Mouse (Mus musculus) lung, embryonic 16.5 days (tissue): ENCODE data around the gene Aimp1. TPM values are rescaled to one million over a fixed set of nuclear protein-coding genes. Genes with fewer than 3 reads are reported as not detected.

ENCODE experiments used
- ATAC-seq: fragments of 200-750 bp; cut with Nextera tagmentation; 2 replicates; pipeline ENCODE4 v1.8.0; 2017; ENCODE audit warnings: low read depth, mild to moderate bottlenecking, moderate library complexity
- H3K27ac ChIP-seq: fragments of 300-500 bp; sonication (generic); 2 replicates; pipeline ENCODE4 v1.5.1; 2014; ENCODE audit warnings: mild to moderate bottlenecking, control low read depth, low read length
- H3K27me3 ChIP-seq: fragments of 300-500 bp; sonication (generic); 2 replicates; pipeline ENCODE4 v1.6.1; 2014; ENCODE audit warnings: low read depth, low read length, mixed read lengths; ENCODE audit not compliant: control insufficient read depth, insufficient read depth
- H3K36me3 ChIP-seq: fragments of 300-500 bp; sonication (generic); 2 replicates; pipeline ENCODE4 v1.6.1; 2014; ENCODE audit warnings: low read length; ENCODE audit not compliant: control insufficient read depth, insufficient read depth
- H3K4me1 ChIP-seq: fragments of 300-500 bp; sonication (generic); replicated peaks from 2 replicates; pipeline ENCODE4 v1.6.1; 2014; ENCODE audit warnings: low read length, mixed read lengths; ENCODE audit not compliant: control insufficient read depth, insufficient read depth
- H3K4me2 ChIP-seq: fragments of 300-500 bp; sonication (generic); 2 replicates; pipeline ENCODE4 v1.6.1; 2014; ENCODE audit warnings: low read depth, low read length, control low read depth
- H3K4me3 ChIP-seq: fragments of 300-500 bp; sonication (generic); 2 replicates; pipeline ENCODE4 v1.5.1; 2014; ENCODE audit warnings: mild to moderate bottlenecking, low read length, control low read depth
- H3K9ac ChIP-seq: fragments of 300-500 bp; sonication (generic); 2 replicates; pipeline ENCODE4 v1.6.1; 2014; ENCODE audit warnings: low read length, control low read depth
- H3K9me3 ChIP-seq: fragments of 300-500 bp; sonication (generic); 2 replicates; pipeline ENCODE4 v1.6.1; 2016; ENCODE audit warnings: low read length; ENCODE audit not compliant: control insufficient read depth
- WGBS: fragments of 180-500 bp; shearing (Covaris S2); extraction: QIAGEN DNeasy Blood & Tissue Kit; methylation state at CpG from one replicate; pipeline ENCODE4 v1.1.7; 2014; 5-methylcytosine and 5-hydroxymethylcytosine counted together
- polyA plus RNA-seq: library from polyadenylated mRNA; unstranded; fragments of >200 nt; fragmentation: Nextera tagmentation; extraction: Ambion mirVana; gene quantifications from 2 replicates; pipeline ENCODE4 v1.2.1, GENCODE M21; 2015

Aimp1 gene
- polyA plus RNA-seq: 60.2 and 60.7 TPM in 2 replicates

GRCm38 (mm10) chr3:132684231-132684928, at the start of gene Aimp1:
TSS of gene Aimp1 (minus strand) at chr3:132684370.
- Histone ChIP-seq H3K27ac (peak within 1 kb of the TSS; percentile 94), H3K27me3 (no peaks in the 10 kb centered on the region), H3K9ac (peak within 1 kb of the TSS; percentile 91), H3K4me3 (peak within 1 kb of the TSS; percentile 95), H3K36me3 (0 out of 2 replicates have a peak, but pooled peaks cover 2% of the 10 kb centered on the region), H3K4me1 (peaks cover 9% of the 10 kb centered on the region), H3K9me3 (no peaks in the 10 kb centered on the region), H3K4me2 (peak within 1 kb of the TSS; percentile 89)
- ATAC-seq: no peak
- 1% methylated on average over 27 of the region's 27 CpGs for WGBS

GRCm38 (mm10) chr3:132724326-132724725, 40.2 kb upstream of the Aimp1 start:
- Histone ChIP-seq H3K27me3 (no peaks in the 10 kb centered on the region), H3K27ac (no peak overlapping the region), H3K9ac (no peak overlapping the region), H3K4me3 (no peak overlapping the region), H3K4me2 (no peak overlapping the region), H3K9me3 (no peaks in the 10 kb centered on the region), H3K4me1 (no peaks in the 10 kb centered on the region), H3K36me3 (peaks cover 13% of the 10 kb centered on the region)
- 82% methylated on average over 3 of the region's 3 CpGs for WGBS
- no peak for ATAC-seq

- no peak overlapping the region for H3K4me3 ChIP-seq
- H3K9ac ChIP-seq: no peak overlapping the region
- no peak overlapping the region for H3K27ac ChIP-seq
- no peaks in the 10 kb centered on the region for H3K4me1 ChIP-seq
- no peaks in the 10 kb centered on the region for H3K27me3 ChIP-seq
- no peaks in the 10 kb centered on the region for H3K9me3 ChIP-seq
- H3K36me3 ChIP-seq: peaks cover 7% of the 10 kb centered on the region
- 93% methylated on average over 4 of the region's 4 CpGs for WGBS
- H3K4me2 ChIP-seq: no peak overlapping the region
- no peak for ATAC-seq
Observed at GRCm38 (mm10) chr3:132717316-132717715, 33.1 kb upstream of the Aimp1 start.

GRCm38 (mm10) chr3:132713913-132714312, 29.7 kb upstream of the Aimp1 start:
- no peak overlapping the region for H3K27ac ChIP-seq
- no peak for ATAC-seq

GRCm38 (mm10) chr3:132706977-132707376, 22.8 kb upstream of the Aimp1 start:
- Histone ChIP-seq H3K9me3 (no peaks in the 10 kb centered on the region), H3K4me3 (no peak overlapping the region), H3K27ac (no peak overlapping the region), H3K27me3 (no peaks in the 10 kb centered on the region), H3K9ac (no peak overlapping the region), H3K36me3 (peaks cover 4% of the 10 kb centered on the region; the same call in 1 of the 2 replicates), H3K4me1 (no peaks in the 10 kb centered on the region), H3K4me2 (no peak overlapping the region)
- ATAC-seq: no peak
- 80% methylated on average over 4 of the region's 4 CpGs for WGBS

More at GRCm38 (mm10) chr3:132713913-132714312, 29.7 kb upstream of the Aimp1 start:
- Histone ChIP-seq H3K27me3 (no peaks in the 10 kb centered on the region), H3K4me2 (no peak overlapping the region), H3K4me3 (no peak overlapping the region), H3K4me1 (no peaks in the 10 kb centered on the region), H3K9ac (no peak overlapping the region), H3K9me3 (no peaks in the 10 kb centered on the region), H3K36me3 (0 out of 2 replicates have a peak, but pooled peaks cover 1% of the 10 kb centered on the region)
- WGBS: 45% methylated on average over 5 of the region's 5 CpGs

- no peak overlapping the region for H3K27ac ChIP-seq
- no peak for ATAC-seq
- H3K4me1 ChIP-seq: no peaks in the 10 kb centered on the region
- H3K9ac ChIP-seq: no peak overlapping the region
- no peak overlapping the region for H3K4me2 ChIP-seq
- H3K4me3 ChIP-seq: no peak overlapping the region
- no peaks in the 10 kb centered on the region for H3K27me3 ChIP-seq
- 81% methylated on average over 3 of the region's 3 CpGs for WGBS
- H3K9me3 ChIP-seq: no peaks in the 10 kb centered on the region
- peaks cover 4% of the 10 kb centered on the region for H3K36me3 ChIP-seq
Observed at GRCm38 (mm10) chr3:132704216-132704615, 20.0 kb upstream of the Aimp1 start.

GRCm38 (mm10) chr3:132701368-132701767, 17.2 kb upstream of the Aimp1 start:
- Histone ChIP-seq H3K27me3 (no peaks in the 10 kb centered on the region), H3K4me3 (no peak overlapping the region), H3K4me2 (no peak overlapping the region), H3K4me1 (no peaks in the 10 kb centered on the region), H3K9ac (no peak overlapping the region), H3K27ac (no peak overlapping the region), H3K9me3 (no peaks in the 10 kb centered on the region), H3K36me3 (no peaks in the 10 kb centered on the region; the same call in 1 of the 2 replicates)
- 64% methylated on average over 3 of the region's 3 CpGs for WGBS
- ATAC-seq: no peak

GRCm38 (mm10) chr3:132683447-132684230, 531 bp downstream of the Aimp1 start, which contains the start of gene Tbck:
TSS of gene Tbck (plus strand) at chr3:132684144.
- peak within 1 kb of the TSS; percentile 94 for H3K27ac ChIP-seq
- peak within 1 kb of the TSS; percentile 89 for H3K4me2 ChIP-seq
- H3K36me3 ChIP-seq: no peaks in the 10 kb centered on the region
- H3K9me3 ChIP-seq: no peaks in the 10 kb centered on the region
- peak within 1 kb of the TSS; percentile 95 for H3K4me3 ChIP-seq
- H3K27me3 ChIP-seq: no peaks in the 10 kb centered on the region
- peaks cover 9% of the 10 kb centered on the region for H3K4me1 ChIP-seq
- ATAC-seq: peak; percentile 98
- peak within 1 kb of the TSS; percentile 91 for H3K9ac ChIP-seq
- under 1% methylated on average over 42 of the region's 42 CpGs for WGBS

- Histone ChIP-seq H3K27me3 (no peaks in the 10 kb centered on the region), H3K4me3 (no peak overlapping the region), H3K9ac (no peak overlapping the region), H3K27ac (no peak overlapping the region), H3K9me3 (no peaks in the 10 kb centered on the region), H3K4me2 (no peak overlapping the region), H3K36me3 (peaks cover 9% of the 10 kb centered on the region), H3K4me1 (peaks cover 1% of the 10 kb centered on the region)
- 71% methylated on average over 2 of the region's 2 CpGs for WGBS
- ATAC-seq: no peak
Observed at GRCm38 (mm10) chr3:132677494-132677893, 6.7 kb downstream of the Aimp1 start.
